Mouse (Mus musculus): ENCODE measurements around the gene Zfp658. TPM values are rescaled to one million over a fixed set of nuclear protein-coding genes. Genes with fewer than 3 reads are reported as not detected.
A peak's percentile ranks its signal among the peaks of the same experiment; 100 is the strongest.

The Zfp658 gene
- polyA plus RNA-seq, 1 experiment from 2014 or later, result 4.3 TPM

DNA sequence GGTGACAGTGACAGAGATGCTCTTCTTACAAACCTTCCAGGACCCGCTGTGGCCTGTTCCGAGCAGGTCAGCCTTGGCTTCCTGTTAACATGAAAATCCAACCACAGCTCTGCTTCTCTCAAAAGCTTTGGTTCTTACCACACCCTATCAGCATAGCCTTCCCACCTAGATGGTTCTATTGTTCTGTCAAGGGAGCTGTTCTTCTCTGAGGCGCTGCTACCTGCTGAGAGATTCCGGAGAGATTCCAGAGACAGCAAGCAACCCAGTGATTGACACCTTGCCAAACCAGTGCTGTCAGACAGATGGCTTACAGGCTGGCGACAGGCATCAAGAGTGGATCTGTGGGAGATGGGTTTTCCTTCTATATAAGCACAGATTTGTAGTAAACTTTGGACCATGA lies 14.4 kb upstream of the Zfp658 start:
- Histone ChIP-seq H3K9me3 (no peaks in the 10 kb centered on the region), H3K4me3 (no peak overlapping the region), H3K4me2 (no peak overlapping the region), H3K27ac (no peak overlapping the region), H3K4me1 (no peaks in the 10 kb centered on the region), H3K27me3 (no peaks in the 10 kb centered on the region), H3K9ac (no peak overlapping the region), H3K36me3 (no peaks in the 10 kb centered on the region)
- no peak for ATAC-seq (ENCODE audit: insufficient number of reproducible peaks, low FRiP score, low TSS enrichment, low read depth)
- 37% methylated on average over 5 of the region's 5 CpGs for WGBS

DNA sequence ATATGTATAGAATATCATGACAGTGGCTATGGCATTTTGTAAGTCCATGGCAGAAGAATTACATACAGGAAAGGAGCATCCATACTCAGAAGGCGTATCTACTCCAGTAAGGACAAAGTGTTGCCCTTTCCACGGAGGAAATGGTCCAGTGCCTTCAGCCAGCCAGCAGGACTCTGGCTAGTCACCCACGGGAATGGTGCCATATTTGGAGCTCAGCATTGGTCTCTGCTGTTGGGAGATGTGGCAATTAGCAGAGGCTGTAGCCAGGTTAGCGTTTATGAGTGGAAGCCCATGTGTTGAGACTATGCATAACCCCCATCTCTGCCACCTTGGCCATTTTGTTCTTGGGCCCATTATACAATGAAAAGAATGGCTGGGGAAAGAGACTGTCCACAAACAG lies 13.8 kb upstream of the Zfp658 start:
- no peak for ATAC-seq (ENCODE audit: insufficient number of reproducible peaks, low FRiP score, low TSS enrichment, low read depth)
- no peak overlapping the region for H3K4me2 ChIP-seq
- no peaks in the 10 kb centered on the region for H3K4me1 ChIP-seq
- H3K36me3 ChIP-seq, result no peaks in the 10 kb centered on the region
- H3K4me3 ChIP-seq, result no peak overlapping the region
- no peaks in the 10 kb centered on the region for H3K9me3 ChIP-seq
- WGBS, result 74% methylated on average over 4 of the region's 4 CpGs
- H3K27ac ChIP-seq, result no peak overlapping the region
- H3K27me3 ChIP-seq, result no peaks in the 10 kb centered on the region
- no peak overlapping the region for H3K9ac ChIP-seq

DNA sequence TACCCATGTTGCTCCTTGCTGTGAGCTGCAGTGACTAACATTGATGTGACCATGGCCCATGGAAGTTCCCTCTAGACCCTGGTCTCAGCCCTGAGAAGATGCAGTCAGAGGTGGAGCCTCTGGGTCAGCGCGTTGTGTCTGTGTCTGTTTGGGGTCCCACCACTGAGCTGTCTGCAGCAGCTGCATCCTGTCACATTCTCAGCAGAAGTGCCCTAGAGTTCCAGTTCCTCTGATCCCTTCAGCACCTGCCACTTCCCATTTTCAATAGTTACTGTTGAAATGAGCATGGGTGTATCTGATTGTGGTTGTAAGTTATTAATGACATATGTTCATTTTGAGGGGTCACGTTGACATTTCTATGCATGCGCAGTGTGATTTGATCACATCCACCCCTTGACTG lies 8.9 kb upstream of the Zfp658 start:
- Histone ChIP-seq H3K9ac (no peak overlapping the region), H3K4me2 (no peak overlapping the region), H3K36me3 (no peaks in the 10 kb centered on the region), H3K27me3 (no peaks in the 10 kb centered on the region), H3K9me3 (no peaks in the 10 kb centered on the region), H3K27ac (no peak overlapping the region), H3K4me3 (no peak overlapping the region), H3K4me1 (0 out of 2 replicates have a peak, but pooled peaks cover 5% of the 10 kb centered on the region)
- WGBS, result 80% methylated on average over 4 of the region's 4 CpGs
- no peak for ATAC-seq (ENCODE audit: insufficient number of reproducible peaks, low FRiP score, low TSS enrichment, low read depth)

DNA sequence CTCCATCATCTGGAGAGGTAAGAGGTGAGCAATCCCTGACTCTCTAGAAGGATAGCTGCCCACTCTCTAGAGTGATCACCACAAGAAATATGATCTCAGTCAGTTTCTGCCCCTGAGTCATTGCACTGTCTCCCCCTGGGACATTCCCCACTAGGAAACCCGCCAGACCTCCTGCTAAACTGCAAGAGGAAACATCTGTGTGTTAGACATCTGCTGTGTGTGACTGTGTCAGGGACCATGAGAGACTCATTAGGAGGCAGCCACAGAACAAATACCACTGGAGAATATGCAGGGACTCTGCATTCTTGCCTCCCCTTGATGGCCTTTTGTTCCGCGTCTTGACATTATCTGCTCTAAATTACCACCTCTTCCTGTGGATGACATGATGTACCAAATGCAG lies 7.5 kb upstream of the Zfp658 start:
- no peak overlapping the region for H3K27ac ChIP-seq
- WGBS, result 44% methylated on average over 3 of the region's 3 CpGs
- H3K9me3 ChIP-seq, result no peaks in the 10 kb centered on the region
- no peak overlapping the region for H3K9ac ChIP-seq
- H3K4me3 ChIP-seq, result no peak overlapping the region
- no peaks in the 10 kb centered on the region for H3K36me3 ChIP-seq
- H3K27me3 ChIP-seq, result no peaks in the 10 kb centered on the region
- ATAC-seq (ENCODE audit: insufficient number of reproducible peaks, low FRiP score, low TSS enrichment, low read depth), result no peak
- H3K4me2 ChIP-seq, result no peak overlapping the region
- H3K4me1 ChIP-seq, result 0 out of 2 replicates have a peak, but pooled peaks cover 5% of the 10 kb centered on the region

DNA sequence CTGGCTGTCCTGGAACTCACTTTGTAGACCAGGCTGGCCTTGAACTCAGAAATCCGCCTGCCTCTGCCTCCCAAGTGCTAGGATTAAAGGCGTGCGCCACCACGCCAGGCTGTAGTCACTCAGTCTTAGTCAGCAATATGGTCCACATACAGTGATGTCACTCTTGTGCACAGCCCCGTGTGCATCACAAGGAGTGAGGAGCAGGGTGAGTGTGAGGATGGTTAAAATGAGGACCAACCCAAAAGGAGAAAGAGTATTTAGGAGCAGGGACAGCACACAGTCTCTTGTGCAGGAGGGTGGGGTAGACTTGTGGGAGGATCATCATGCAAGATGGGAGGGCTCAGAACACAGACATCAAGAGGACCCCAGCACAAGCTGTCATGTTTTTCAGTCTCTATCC lies 6.7 kb upstream of the Zfp658 start:
- Histone ChIP-seq H3K4me3 (no peak overlapping the region), H3K9ac (no peak overlapping the region)

DNA sequence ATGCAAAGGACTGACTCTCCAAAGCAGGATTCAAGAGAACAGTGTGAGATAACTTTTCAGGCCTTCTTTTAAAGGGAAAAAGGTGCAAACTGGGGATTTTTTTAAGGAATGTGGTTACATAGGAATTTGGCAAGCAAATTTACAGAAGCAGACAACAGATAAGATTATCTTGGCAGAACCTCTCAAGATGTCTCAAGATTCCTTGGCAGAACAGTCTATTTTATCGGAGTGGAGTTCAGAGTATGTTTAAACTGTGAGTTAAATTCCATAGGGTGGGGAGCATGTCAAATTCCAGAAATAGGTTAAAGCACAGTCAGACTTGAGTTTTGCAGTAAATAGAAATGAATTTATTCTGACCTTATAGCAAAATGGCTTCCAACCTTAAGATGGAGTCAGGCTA lies 5.2 kb upstream of the Zfp658 start:
- H3K27ac ChIP-seq, result no peak overlapping the region
- ATAC-seq (ENCODE audit: insufficient number of reproducible peaks, low FRiP score, low TSS enrichment, low read depth), result no peak
- H3K27me3 ChIP-seq, result no peaks in the 10 kb centered on the region
- no peak overlapping the region for H3K4me3 ChIP-seq
- no peak overlapping the region for H3K9ac ChIP-seq
- no peaks in the 10 kb centered on the region for H3K9me3 ChIP-seq
- 55% methylated on average over 1 of the region's 1 CpGs for WGBS
- no peak overlapping the region for H3K4me2 ChIP-seq
- no peaks in the 10 kb centered on the region for H3K36me3 ChIP-seq
- 0 out of 2 replicates have a peak, but pooled peaks cover 5% of the 10 kb centered on the region for H3K4me1 ChIP-seq

More for the DNA sequence above, 6.7 kb upstream of the Zfp658 start:
- Histone ChIP-seq H3K9me3 (no peaks in the 10 kb centered on the region), H3K4me2 (no peak overlapping the region), H3K36me3 (no peaks in the 10 kb centered on the region), H3K4me1 (0 out of 2 replicates have a peak, but pooled peaks cover 5% of the 10 kb centered on the region), H3K27ac (no peak overlapping the region), H3K27me3 (no peaks in the 10 kb centered on the region)
- WGBS, result 86% methylated on average over 5 of the region's 5 CpGs
- ATAC-seq (ENCODE audit: insufficient number of reproducible peaks, low FRiP score, low TSS enrichment, low read depth), result no peak

DNA sequence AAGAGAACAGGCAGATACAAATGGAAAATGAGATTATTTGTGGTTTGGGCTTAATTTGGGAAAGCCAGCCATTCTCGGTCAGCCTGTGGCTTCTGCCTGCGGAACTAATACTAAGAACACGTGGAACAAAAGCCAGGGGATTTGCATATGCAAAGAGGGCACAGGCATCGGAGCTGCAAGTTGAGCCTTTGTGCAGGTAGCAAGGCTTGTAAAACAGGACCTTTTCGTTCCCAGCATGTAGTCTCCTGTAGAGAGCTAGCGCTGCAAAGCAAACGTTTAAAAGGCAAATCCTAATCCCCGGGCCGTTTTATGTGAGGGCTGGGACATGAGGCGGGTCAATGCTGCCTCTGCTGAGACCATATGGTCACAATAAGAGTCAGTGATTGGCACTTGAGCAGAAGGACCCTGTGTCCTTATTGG lies 605 bp downstream of the Zfp658 start:
- H3K9ac ChIP-seq, result peak overlapping the region; percentile 76
- H3K27me3 ChIP-seq, result no peaks in the 10 kb centered on the region
- H3K4me3 ChIP-seq, result peak overlapping the region; percentile 71
- H3K9me3 ChIP-seq, result no peaks in the 10 kb centered on the region
- H3K36me3 ChIP-seq, result peaks cover 21% of the 10 kb centered on the region
- no peak for ATAC-seq (ENCODE audit: insufficient number of reproducible peaks, low FRiP score, low TSS enrichment, low read depth)
- H3K4me1 ChIP-seq, result peaks cover 13% of the 10 kb centered on the region
- WGBS, result under 1% methylated on average over 10 of the region's 10 CpGs
- H3K27ac ChIP-seq, result peak overlapping the region; percentile 89
- peak overlapping the region; percentile 81 for H3K4me2 ChIP-seq

DNA sequence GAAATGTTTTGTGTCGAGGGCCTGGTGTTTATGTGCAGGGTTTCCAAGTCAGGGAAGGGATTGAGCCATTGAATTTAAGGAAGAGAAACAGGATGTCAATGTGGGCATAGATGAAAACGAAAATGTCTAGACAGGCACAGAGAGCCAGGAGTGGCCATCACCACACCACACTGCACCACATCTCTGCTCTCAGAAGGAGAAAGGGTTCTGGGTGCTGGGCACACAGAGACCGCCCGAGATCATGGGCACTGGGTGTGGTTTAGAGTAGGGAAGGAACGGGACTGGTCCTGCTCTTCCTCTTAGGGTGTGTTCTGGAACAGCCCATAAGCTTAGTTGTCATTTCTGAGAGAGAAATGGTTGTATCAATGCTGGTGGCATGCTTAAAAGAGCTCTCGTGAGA lies 1.2 kb downstream of the Zfp658 start:
- 53% methylated on average over 6 of the region's 6 CpGs for WGBS
- no peak for ATAC-seq (ENCODE audit: insufficient number of reproducible peaks, low FRiP score, low TSS enrichment, low read depth)
- 0 out of 2 replicates have a peak overlapping the region, but pooled peaks have one; percentile 10 for H3K9ac ChIP-seq

DNA sequence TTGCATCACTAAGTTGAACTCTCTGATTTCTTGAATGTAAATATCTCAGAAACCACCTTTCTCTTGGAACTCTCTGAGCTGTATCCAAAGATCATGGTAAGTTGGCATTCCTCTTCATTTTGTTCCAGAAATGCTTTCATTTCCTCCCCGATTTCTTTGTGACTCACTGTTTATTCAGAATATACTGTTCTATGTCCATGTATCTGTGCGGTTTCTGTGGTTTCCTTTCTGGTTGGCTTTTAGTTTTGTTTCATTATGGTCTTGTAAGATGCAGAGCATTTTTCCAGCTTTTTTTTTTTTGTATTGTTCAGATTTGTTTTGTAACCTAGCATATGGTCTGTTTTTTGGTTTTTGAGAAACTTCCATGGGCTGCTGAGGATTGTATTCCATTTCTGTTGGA lies 9.2 kb downstream of the Zfp658 start:
- 93% methylated on average over 2 of the region's 2 CpGs for WGBS
- Histone ChIP-seq H3K4me1 (no peaks in the 10 kb centered on the region), H3K9me3 (no peaks in the 10 kb centered on the region; the same call in 1 of the 2 replicates), H3K4me2 (no peak overlapping the region), H3K27ac (no peak overlapping the region), H3K27me3 (no peaks in the 10 kb centered on the region), H3K9ac (no peak overlapping the region), H3K36me3 (peaks cover 62% of the 10 kb centered on the region), H3K4me3 (no peak overlapping the region)
- ATAC-seq (ENCODE audit: insufficient number of reproducible peaks, low FRiP score, low TSS enrichment, low read depth), result no peak

More for the DNA sequence above, 1.2 kb downstream of the Zfp658 start:
- Histone ChIP-seq H3K4me2 (peak overlapping the region; percentile 81), H3K4me1 (peaks cover 13% of the 10 kb centered on the region), H3K4me3 (peak overlapping the region; percentile 71), H3K36me3 (peaks cover 27% of the 10 kb centered on the region), H3K27me3 (no peaks in the 10 kb centered on the region), H3K9me3 (no peaks in the 10 kb centered on the region), H3K27ac (no peak overlapping the region)

DNA sequence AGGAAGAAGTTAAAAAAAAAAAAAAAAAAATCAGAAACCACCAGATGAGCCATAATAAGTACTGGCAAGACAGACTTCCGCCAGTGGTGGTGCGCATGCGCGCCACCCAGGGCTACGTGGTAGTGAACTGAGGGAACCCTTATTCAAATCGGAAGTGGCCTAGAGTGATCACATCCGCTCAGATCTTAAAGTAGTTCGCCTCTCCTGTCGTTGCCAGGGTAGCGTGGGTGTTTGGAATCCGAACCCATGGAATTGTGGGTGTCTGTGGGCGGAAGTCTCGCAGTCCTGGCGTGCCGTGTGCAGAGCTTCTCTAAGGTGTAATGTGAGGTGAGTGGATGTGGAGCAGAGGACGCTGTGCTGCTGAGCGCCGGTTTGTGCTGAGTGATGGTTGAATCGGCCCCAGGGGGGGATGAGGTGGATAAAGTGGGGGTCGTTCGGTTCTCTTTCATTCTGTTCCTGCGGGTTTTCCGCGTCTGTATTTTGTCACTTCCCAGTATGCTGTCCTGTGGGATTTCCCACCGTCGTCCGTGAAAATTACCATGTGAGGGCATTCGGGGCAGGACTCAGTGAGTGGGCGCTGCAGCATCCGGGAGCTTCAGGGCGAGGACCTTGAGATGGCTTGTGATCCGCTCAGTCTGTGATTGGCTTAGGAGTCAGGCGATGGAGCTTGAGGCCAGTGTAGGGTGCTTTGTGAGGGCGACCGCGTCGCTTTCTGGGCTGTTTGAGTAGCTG lies 17.6 kb downstream of the Zfp658 start, which contains the start of gene Zfp719:
TSS of gene Zfp719 (plus strand) at position 171 of the 732 bp plus-strand sequence.
- Histone ChIP-seq H3K4me2 (peak within 1 kb of the TSS; percentile 57), H3K36me3 (peaks cover 19% of the 10 kb centered on the region), H3K9me3 (no peaks in the 10 kb centered on the region), H3K4me3 (peak within 1 kb of the TSS; percentile 71), H3K27me3 (no peaks in the 10 kb centered on the region), H3K4me1 (peaks cover 7% of the 10 kb centered on the region), H3K27ac (peak within 1 kb of the TSS; percentile 93), H3K9ac (peak within 1 kb of the TSS; percentile 65)
- peak; percentile 95 for ATAC-seq (ENCODE audit: insufficient number of reproducible peaks, low FRiP score, low TSS enrichment, low read depth)
- under 1% methylated on average over 37 of the region's 37 CpGs for WGBS

DNA sequence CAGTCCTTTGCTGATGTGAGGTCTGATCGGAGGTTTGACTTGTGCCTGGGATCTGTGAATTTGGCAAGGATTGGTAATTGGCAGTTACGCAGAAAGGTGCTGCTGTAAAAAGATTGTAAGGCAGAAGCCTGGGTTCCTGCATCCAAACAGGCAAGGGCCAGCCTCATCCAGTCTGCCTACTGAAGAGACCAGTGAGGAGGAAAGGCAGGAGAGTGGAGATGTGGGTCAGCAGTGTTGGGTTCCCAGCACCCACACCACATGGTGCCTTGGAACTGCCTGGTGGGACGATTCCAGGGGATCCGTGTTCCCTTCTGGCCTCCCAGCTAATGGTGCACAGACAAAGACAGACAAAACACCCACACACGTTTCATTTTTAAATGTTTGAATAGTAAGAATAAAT lies 18.5 kb downstream of the Zfp658 start:
- H3K27ac ChIP-seq, result peak overlapping the region; percentile 17; the same call in 1 of the 2 replicates
- 53% methylated on average over 5 of the region's 5 CpGs for WGBS
- H3K27me3 ChIP-seq, result no peaks in the 10 kb centered on the region
- H3K36me3 ChIP-seq, result peaks cover 21% of the 10 kb centered on the region
- H3K9ac ChIP-seq, result peak overlapping the region; percentile 65; the same call in 1 of the 2 replicates
- no peaks in the 10 kb centered on the region for H3K9me3 ChIP-seq
- H3K4me1 ChIP-seq, result peaks cover 7% of the 10 kb centered on the region
- peak overlapping the region; percentile 57 for H3K4me2 ChIP-seq
- H3K4me3 ChIP-seq, result peak overlapping the region; percentile 71
- no peak for ATAC-seq (ENCODE audit: insufficient number of reproducible peaks, low FRiP score, low TSS enrichment, low read depth)

DNA sequence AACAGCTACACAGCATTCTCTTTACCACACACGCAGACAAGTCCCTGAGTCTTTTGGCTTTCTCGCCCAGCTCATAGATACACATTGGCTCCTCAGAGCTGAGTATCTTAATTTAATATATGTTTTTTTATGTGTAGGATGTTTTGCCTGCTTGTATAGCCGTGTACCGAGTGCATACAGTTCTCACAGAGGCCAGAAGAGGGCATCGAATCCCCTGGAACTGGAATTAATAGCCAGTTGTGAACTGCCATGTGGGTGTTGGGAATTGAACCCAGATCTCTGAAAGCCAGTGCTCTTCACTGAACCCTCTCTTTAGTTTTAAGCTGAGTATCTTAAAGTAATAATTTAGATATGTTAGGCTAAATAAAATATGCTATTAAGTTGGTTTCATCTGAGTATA lies 22.7 kb downstream of the Zfp658 start:
- Histone ChIP-seq H3K27ac (no peak overlapping the region), H3K36me3 (peaks cover 59% of the 10 kb centered on the region), H3K9ac (no peak overlapping the region), H3K9me3 (no peaks in the 10 kb centered on the region), H3K4me1 (peaks cover 7% of the 10 kb centered on the region), H3K4me2 (no peak overlapping the region), H3K27me3 (no peaks in the 10 kb centered on the region), H3K4me3 (no peak overlapping the region)
- WGBS, result 92% methylated on average over 5 of the region's 5 CpGs
- no peak for ATAC-seq (ENCODE audit: insufficient number of reproducible peaks, low FRiP score, low TSS enrichment, low read depth)

All from limb, embryonic 15.5 days (tissue).